Mouse (Mus musculus) cortical plate, adult 2 months (tissue): ENCODE measurements around the gene Tcf7.

ENCODE experiments used
- CTCF ChIP-seq: fragments of 200-500 bp; IDR thresholded peaks from 2 replicates; pipeline ENCODE4 v1.5.1; 2011; ENCODE audit warnings: mild to moderate bottlenecking, control low read depth, low read length; ENCODE audit not compliant: insufficient read depth; ENCODE audit errors: extremely low read depth
- POLR2A ChIP-seq: fragments of 200-500 bp; IDR thresholded peaks from 2 replicates; pipeline ENCODE4 v1.6.1; 2011; ENCODE audit warnings: mild to moderate bottlenecking, low read length, control low read depth; ENCODE audit not compliant: insufficient read depth; ENCODE audit errors: extremely low read depth

- TF ChIP-seq CTCF = no peak
- TF ChIP-seq POLR2A = no peak
Measured at GRCm38 (mm10) chr11:52282774-52283595, at the start of gene Tcf7.
